Mouse (Mus musculus) layer of hippocampus, adult 9-10 months (tissue): ENCODE data around the gene Ascl1.

Source experiments
- DNase-seq: peaks from one replicate; pipeline ENCODE4 v3.0.0; 2022; ENCODE audit warnings: low spot score

Gene Ascl1

GRCm38 (mm10) chr10:87485721-87486620 is 7.5 kb downstream of the Ascl1 start:
- DNase-seq, result no peak

GRCm38 (mm10) chr10:87484831-87485720 is 8.4 kb downstream of the Ascl1 start:
- DNase-seq, result no peak

GRCm38 (mm10) chr10:87477895-87478294 is 15.6 kb downstream of the Ascl1 start:
- no peak for DNase-seq

- DNase-seq, result no peak
Measured at GRCm38 (mm10) chr10:87474971-87475370, 18.5 kb downstream of the Ascl1 start.

- DNase-seq, result no peak
Measured at GRCm38 (mm10) chr10:87473475-87474131, 19.9 kb downstream of the Ascl1 start.

GRCm38 (mm10) chr10:87450777-87451176 is 42.7 kb downstream of the Ascl1 start:
- DNase-seq, result no peak

- no peak for DNase-seq
Measured at GRCm38 (mm10) chr10:87449368-87449767, 44.1 kb downstream of the Ascl1 start.

GRCm38 (mm10) chr10:87448257-87448656 is 45.2 kb downstream of the Ascl1 start:
- no peak for DNase-seq

- DNase-seq, result peak; percentile 9
Measured at GRCm38 (mm10) chr10:87447754-87448095, 45.7 kb downstream of the Ascl1 start.

GRCm38 (mm10) chr10:87446829-87447753 is 46.4 kb downstream of the Ascl1 start:
- DNase-seq, result no peak

GRCm38 (mm10) chr10:87446139-87446828 is 47.2 kb downstream of the Ascl1 start:
- peak; percentile 2 for DNase-seq
